Mouse (Mus musculus): ENCODE results near the gene Tll2.

DNA sequence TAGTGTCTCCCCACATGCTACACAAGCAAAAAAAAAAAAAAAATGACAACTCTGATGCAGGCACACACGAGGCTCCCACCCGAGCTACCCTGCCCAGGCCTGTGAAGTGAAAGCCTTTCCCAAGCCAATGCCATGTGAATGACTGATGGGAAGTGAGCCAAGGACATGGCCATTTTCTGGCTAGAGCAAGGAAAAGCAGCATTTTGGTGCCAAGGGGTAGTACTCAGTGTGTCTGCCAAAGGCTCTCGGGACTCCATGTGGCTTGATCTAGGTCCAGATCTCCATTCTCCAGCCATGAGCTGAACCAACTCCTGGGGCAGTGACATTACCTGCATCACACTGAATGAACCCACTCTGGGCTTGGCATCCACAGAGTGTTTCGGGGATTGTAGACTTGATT lies 89.3 kb downstream of the Tll2 start:
- TF ChIP-seq CTCF (IDR thresholded peaks at IDR 0.05; ENCODE audit: borderline replicate concordance, insufficient read depth, low read length) (no peak), POLR2A (IDR thresholded peaks at IDR 0.05; ENCODE audit: low read depth, low read length) (no peak)
